Mouse (Mus musculus) limb, embryonic 15.5 days (tissue): ENCODE measurements around the gene Phykpl. TPM values are rescaled to one million over a fixed set of nuclear protein-coding genes. Genes with fewer than 3 reads are reported as not detected.
A peak's percentile ranks its signal among the peaks of the same experiment; 100 is the strongest.
"Not testable (repeated sequence)": the region's sequence is repeated elsewhere in the genome, so short reads cannot be mapped to it uniquely, and the experiment has no call there.

Experiments used
- ATAC-seq: fragments of 200-750 bp; cut with Nextera tagmentation; 2 replicates; pipeline ENCODE4 v1.8.0; 2017; ENCODE audit warnings: low read depth, moderate TSS enrichment; ENCODE audit not compliant: insufficient number of reproducible peaks, low FRiP score, low TSS enrichment
- H3K27ac ChIP-seq: fragments of 300-500 bp; sonication (generic); 2 replicates; pipeline ENCODE4 v1.5.1; 2015; ENCODE audit warnings: moderate library complexity, mild to moderate bottlenecking, inconsistent platforms
- H3K27me3 ChIP-seq: fragments of 300-500 bp; sonication (generic); 2 replicates; pipeline ENCODE4 v1.6.1; 2015; ENCODE audit warnings: inconsistent platforms
- H3K36me3 ChIP-seq: fragments of 300-500 bp; sonication (generic); 2 replicates; pipeline ENCODE4 v1.6.1; 2015; ENCODE audit warnings: inconsistent platforms
- H3K4me1 ChIP-seq: fragments of 300-500 bp; sonication (generic); 2 replicates; pipeline ENCODE4 v1.6.1; 2015; ENCODE audit warnings: inconsistent platforms
- H3K4me2 ChIP-seq: fragments of 300-500 bp; sonication (generic); 2 replicates; pipeline ENCODE4 v1.6.1; 2015; ENCODE audit warnings: mild to moderate bottlenecking, inconsistent platforms
- H3K4me3 ChIP-seq: fragments of 300-500 bp; sonication (generic); 2 replicates; pipeline ENCODE4 v1.5.1; 2015; ENCODE audit warnings: mild to moderate bottlenecking, inconsistent platforms
- H3K9ac ChIP-seq: fragments of 300-500 bp; sonication (generic); 2 replicates; pipeline ENCODE4 v1.6.1; 2015; ENCODE audit warnings: inconsistent platforms
- H3K9me3 ChIP-seq: fragments of 300-500 bp; sonication (generic); 2 replicates; pipeline ENCODE4 v1.6.1; 2016; ENCODE audit warnings: inconsistent platforms
- WGBS: fragments of 180-500 bp; shearing (Covaris S2); methylation state at CpG from one replicate; pipeline ENCODE4 v1.1.7; 2015; 5-methylcytosine and 5-hydroxymethylcytosine counted together
- polyA plus RNA-seq: library from polyadenylated mRNA; unstranded; fragments of >200 nt; fragmentation: Nextera tagmentation; extraction: Ambion mirVana; gene quantifications from 2 replicates; pipeline ENCODE4 v1.2.1, GENCODE M21; 2015

Gene Phykpl
- polyA plus RNA-seq, 1 experiment from 2014 or later: 17.2 TPM

DNA sequence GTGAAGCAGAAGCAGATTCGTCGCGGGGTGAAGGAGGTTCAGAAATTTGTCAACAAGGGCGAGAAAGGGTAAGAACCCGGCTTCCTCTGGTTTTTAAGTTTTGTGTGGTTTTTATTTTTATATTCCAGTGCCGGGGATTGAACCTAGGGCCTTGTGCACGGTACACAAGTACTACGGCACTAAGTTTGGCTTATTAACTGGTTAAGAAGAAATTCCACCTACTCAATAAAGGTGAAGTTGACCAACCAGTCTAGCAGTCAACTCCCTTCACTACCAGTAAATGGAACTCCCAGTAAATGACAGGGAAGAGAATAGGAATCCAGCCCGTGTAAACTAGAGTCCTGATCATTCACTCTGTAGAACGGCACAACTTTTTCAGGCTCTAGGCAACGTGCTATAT is 35.5 kb downstream of the Phykpl start:
- ATAC-seq: no peak
- H3K27me3 ChIP-seq: no peaks in the 10 kb centered on the region
- H3K9ac ChIP-seq: peak overlapping the region; percentile 61
- peak overlapping the region; percentile 82 for H3K4me3 ChIP-seq
- peak overlapping the region; percentile 33; the same call in 1 of the 2 replicates for H3K27ac ChIP-seq
- peaks cover 30% of the 10 kb centered on the region for H3K4me1 ChIP-seq
- 1% methylated on average over 11 of the region's 11 CpGs for WGBS
- peaks cover 32% of the 10 kb centered on the region for H3K36me3 ChIP-seq
- no peaks in the 10 kb centered on the region for H3K9me3 ChIP-seq
- peak overlapping the region; percentile 81 for H3K4me2 ChIP-seq

DNA sequence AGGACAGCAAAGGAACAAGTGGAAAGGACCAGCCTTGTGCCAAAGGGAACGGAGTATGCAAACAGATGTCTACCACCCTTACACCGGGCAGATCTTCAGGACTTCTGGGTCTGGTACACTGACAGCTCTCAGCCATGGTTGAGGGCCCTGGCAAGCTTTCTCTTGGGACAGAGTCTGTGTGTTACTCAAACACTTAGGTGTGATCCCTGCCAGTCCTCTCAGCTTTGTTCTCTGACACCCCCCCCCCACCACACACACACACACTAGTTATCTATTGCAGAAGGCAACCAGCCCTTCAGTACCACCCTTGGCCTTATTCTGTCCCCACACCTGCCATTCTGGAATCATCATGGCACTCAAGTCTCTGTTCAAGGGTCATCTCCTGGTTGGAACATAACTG is 37.2 kb downstream of the Phykpl start:
- no peak for ATAC-seq
- H3K4me3 ChIP-seq: no peak overlapping the region
- 92% methylated on average over 2 of the region's 2 CpGs for WGBS
- no peak overlapping the region for H3K27ac ChIP-seq
- no peak overlapping the region for H3K4me2 ChIP-seq
- peaks cover 23% of the 10 kb centered on the region for H3K4me1 ChIP-seq
- H3K9ac ChIP-seq: no peak overlapping the region
- H3K9me3 ChIP-seq: no peaks in the 10 kb centered on the region
- H3K36me3 ChIP-seq: peaks cover 47% of the 10 kb centered on the region
- H3K27me3 ChIP-seq: no peaks in the 10 kb centered on the region

DNA sequence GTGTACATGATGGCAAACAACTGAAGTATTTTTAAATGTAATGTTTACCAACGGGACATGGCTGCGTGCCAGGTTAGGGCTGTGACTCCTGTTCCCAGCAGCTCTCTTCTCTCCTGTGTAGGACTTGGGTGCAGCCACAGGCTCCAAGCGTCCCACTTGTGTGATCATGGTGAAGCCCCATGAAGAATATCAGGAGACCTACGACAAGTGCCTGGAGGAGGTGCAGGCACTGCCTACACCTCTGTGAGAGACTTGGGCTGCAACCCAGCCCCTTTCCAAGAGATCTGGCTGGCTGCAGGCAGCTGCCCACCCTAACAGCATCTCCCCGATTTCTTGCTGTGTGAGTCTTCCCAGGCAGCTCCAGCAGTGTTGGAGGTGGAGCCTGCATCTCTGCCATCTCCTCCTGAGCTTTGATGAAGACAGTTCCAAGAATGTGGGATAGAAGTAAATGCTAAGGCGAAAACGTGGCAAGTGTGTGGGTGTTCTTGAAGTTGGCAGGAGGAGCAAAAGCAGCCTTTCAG is 38.5 kb downstream of the Phykpl start:
- Histone ChIP-seq H3K27ac (no peak overlapping the region), H3K4me2 (no peak overlapping the region)
- ATAC-seq: no peak

DNA sequence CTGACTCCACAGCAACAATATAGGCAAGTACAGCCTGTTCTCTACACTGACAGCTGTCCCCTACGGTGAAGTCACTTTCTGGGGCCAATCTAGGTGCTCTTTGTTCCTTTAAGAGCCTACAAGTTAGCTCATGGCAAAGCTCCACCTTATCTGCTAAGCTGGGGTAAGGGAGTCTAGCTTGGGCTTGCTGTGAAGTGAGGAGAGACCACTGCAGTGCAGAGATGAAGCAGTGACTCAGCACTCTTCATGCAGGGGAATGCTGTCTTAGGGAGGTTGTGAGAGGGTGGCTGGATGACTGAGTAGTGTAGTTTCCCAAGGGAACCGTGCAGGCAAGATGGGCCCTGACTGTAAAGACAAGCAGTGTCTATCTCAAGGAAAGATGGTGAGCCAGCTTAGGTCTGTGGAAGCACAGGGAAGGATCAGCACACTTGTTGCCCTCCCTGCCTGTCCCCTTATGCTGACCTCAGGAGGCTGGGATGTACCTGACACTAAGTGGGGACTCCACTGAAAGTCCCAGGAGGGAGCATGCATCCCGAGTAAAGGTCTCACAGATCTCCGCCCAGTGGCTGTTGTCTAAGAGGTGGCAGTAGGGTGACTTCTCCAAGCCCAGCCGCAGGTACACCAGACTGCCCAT is 40.7 kb downstream of the Phykpl start:
- peaks cover 12% of the 10 kb centered on the region for H3K4me1 ChIP-seq
- H3K4me2 ChIP-seq: no peak overlapping the region
- no peak overlapping the region for H3K9ac ChIP-seq
- H3K4me3 ChIP-seq: no peak overlapping the region
- H3K36me3 ChIP-seq: peaks cover 73% of the 10 kb centered on the region
- ATAC-seq: no peak
- no peaks in the 10 kb centered on the region for H3K27me3 ChIP-seq
- no peak overlapping the region for H3K27ac ChIP-seq
- H3K9me3 ChIP-seq: no peaks in the 10 kb centered on the region
- WGBS: 83% methylated on average over 5 of the region's 5 CpGs

More for the DNA sequence above, 38.5 kb downstream of the Phykpl start:
- Histone ChIP-seq H3K36me3 (peaks cover 59% of the 10 kb centered on the region), H3K9ac (no peak overlapping the region), H3K27me3 (no peaks in the 10 kb centered on the region), H3K4me3 (no peak overlapping the region), H3K9me3 (no peaks in the 10 kb centered on the region), H3K4me1 (peaks cover 23% of the 10 kb centered on the region)
- WGBS: 86% methylated on average over 7 of the region's 7 CpGs

DNA sequence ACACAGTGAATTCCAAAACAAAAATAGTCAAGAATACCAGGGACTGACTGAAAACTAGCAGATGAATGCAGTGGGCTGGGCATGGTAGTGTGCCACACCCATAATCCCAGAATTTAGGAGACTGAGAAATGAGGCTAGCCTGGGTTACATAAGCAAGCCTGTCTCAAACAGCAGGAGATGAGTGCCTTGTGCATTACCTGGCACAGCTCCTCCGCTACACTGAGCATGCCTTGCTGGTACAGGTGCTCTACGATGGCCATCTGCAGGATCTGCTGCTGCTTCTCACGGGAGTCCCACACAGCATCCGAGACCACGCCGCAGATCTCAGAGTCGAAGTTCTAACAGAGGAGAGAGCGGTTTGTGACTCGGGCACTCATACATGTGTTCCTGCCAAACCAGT is 42.9 kb downstream of the Phykpl start:
- no peak for ATAC-seq
- Histone ChIP-seq H3K9ac (no peak overlapping the region), H3K4me2 (no peak overlapping the region), H3K27ac (no peak overlapping the region), H3K9me3 (no peaks in the 10 kb centered on the region), H3K4me3 (no peak overlapping the region), H3K36me3 (peaks cover 68% of the 10 kb centered on the region), H3K27me3 (no peaks in the 10 kb centered on the region), H3K4me1 (peaks cover 8% of the 10 kb centered on the region)
- 94% methylated on average over 9 of the region's 9 CpGs for WGBS

DNA sequence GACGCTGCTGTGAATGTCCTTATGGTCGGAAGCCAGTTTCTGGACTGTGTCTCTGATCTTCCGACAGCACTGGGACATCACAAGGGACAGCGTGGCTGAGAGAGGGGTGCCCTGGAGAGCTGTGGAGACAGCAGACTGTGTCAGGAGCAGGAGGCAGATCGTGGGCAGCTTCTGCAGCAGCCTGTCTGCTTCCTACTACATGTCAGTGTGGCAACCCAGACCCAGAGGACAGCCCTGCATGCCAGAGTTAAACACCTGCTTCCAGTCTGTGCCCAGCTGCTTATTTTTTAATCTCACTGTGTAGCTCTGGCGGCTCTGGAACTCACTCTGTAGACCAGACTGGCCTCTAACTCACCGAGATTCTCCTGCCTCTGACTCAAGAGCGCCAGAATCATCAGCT is 43.4 kb downstream of the Phykpl start:
- no peaks in the 10 kb centered on the region for H3K27me3 ChIP-seq
- ATAC-seq: no peak
- H3K27ac ChIP-seq: no peak overlapping the region
- H3K4me1 ChIP-seq: peaks cover 10% of the 10 kb centered on the region
- H3K4me3 ChIP-seq: no peak overlapping the region
- no peak overlapping the region for H3K9ac ChIP-seq
- 77% methylated on average over 8 of the region's 8 CpGs for whole genome bisulfite sequencing
- peaks cover 63% of the 10 kb centered on the region for H3K36me3 ChIP-seq
- no peak overlapping the region for H3K4me2 ChIP-seq
- no peaks in the 10 kb centered on the region for H3K9me3 ChIP-seq

DNA sequence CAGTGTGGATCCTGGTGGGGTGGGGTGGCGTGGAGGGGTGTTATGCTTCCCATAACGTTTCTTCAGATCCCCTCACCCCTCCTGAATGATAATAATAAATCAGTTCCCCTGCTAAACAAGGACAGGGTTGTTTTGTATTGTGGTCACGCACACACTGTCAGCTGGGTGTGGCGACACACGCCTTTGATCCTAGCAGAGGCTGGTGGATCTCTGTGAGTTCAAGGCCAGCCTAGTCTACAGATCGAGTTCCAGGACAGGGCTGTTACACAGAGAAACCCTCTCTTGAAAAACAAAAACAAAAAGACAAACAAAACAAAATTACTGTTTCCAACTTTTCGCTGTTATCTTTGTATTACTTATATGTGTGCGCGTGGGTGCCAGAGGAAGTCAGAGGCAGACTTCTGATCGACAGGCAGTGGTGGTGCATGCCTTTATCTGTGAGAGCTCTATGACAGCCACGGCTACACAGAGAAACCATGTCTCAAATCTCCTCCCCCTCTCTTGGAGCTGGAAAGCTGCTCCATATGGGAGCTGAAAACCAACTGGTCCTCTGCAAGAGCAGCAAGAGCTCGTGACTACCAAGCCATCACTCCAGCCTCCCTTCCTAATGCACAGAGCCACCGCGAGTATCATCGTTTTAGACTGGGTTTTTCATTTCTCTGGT is 45.2 kb downstream of the Phykpl start:
- Histone ChIP-seq H3K27ac (no peak overlapping the region), H3K27me3 (no peaks in the 10 kb centered on the region), H3K4me1 (peaks cover 14% of the 10 kb centered on the region), H3K9me3 (no peaks in the 10 kb centered on the region), H3K9ac (no peak overlapping the region), H3K4me3 (no peak overlapping the region), H3K36me3 (peaks cover 44% of the 10 kb centered on the region), H3K4me2 (no peak overlapping the region)
- ATAC-seq: no peak
- 81% methylated on average over 15 of the region's 15 CpGs for WGBS

DNA sequence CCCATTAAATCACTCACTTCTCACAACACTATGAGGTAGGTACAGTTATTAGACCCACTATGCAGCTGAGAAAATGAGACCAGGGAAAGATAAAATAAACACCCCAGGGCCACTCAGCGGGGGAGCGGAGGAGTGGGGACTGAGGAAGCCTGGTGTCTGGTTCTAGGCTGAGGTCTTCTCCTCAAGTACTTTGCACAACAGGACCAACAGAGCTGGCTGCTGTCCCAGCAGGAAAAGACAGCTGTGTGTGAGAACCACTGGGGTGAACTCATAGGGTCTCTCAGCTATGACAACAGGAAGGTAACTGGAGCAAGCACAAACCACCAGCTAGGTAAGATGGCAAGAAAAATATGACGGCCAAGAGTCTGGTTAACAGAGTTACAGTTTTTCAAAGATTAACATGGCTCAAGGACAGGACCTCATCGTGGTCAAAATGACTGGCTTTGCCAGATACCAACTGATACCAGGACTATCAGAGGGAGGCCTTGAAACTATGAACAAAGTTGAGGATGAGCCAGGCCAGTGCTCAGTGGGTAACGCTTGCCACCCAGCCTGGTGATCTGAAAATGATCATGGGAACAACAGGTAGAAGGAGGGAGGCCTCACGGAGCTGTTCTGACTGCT is 47.7 kb downstream of the Phykpl start:
- peaks cover 28% of the 10 kb centered on the region for H3K4me1 ChIP-seq
- no peak overlapping the region for H3K27ac ChIP-seq
- peaks cover 22% of the 10 kb centered on the region for H3K36me3 ChIP-seq
- H3K27me3 ChIP-seq: no peaks in the 10 kb centered on the region
- H3K4me3 ChIP-seq: no peak overlapping the region
- no peaks in the 10 kb centered on the region for H3K9me3 ChIP-seq
- no peak for ATAC-seq
- WGBS: 81% methylated on average over 6 of the region's 6 CpGs
- H3K4me2 ChIP-seq: no peak overlapping the region
- no peak overlapping the region for H3K9ac ChIP-seq

DNA sequence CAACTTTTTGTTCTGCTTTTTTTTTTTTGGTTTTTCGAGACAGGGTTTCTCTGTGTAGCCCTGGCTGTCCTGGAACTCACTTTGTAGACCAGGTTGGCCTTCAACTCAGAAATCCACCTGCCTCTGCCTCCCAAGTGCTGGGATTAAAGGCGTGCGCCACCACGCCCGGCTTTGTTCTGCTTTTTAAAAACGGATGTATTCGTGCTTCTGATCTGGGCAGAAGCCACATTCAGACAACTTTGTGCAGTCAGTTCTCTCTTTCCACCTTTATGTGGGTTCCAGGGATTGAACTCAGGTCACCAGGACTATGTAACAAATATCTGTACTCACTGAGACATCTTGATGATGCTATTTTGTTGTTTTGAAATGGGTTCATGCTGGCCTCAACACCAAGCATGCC is 48.6 kb downstream of the Phykpl start:
- WGBS: 91% methylated on average over 7 of the region's 7 CpGs
- not testable (repeated sequence) for H3K4me2 ChIP-seq, H3K27ac ChIP-seq, ATAC-seq, H3K9me3 ChIP-seq, H3K9ac ChIP-seq, H3K27me3 ChIP-seq, H3K4me3 ChIP-seq
- peaks cover 12% of the 10 kb centered on the region for H3K36me3 ChIP-seq
- peaks cover 38% of the 10 kb centered on the region for H3K4me1 ChIP-seq

DNA sequence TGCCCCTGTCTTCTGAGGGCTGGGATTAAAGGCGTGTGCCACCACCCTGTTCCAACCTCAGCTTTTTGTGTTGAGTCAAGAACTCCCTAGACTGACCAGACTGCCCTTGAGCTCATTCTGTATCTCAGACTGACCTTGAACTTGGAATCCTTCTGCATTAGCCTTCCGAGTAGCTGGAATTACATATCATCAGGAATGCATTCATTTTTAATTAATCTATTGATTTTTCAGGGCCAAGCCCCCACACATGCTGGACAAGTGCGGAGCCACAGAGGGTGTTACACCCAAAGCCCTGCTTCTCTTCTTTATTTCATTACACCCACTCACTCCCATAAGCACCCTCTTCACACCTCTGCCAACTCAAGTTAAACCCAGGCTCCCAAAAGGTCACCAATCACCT is 49.2 kb downstream of the Phykpl start:
- Histone ChIP-seq H3K4me1 (peaks cover 39% of the 10 kb centered on the region), H3K36me3 (peaks cover 9% of the 10 kb centered on the region), H3K9ac (no peak overlapping the region), H3K27ac (no peak overlapping the region), H3K27me3 (no peaks in the 10 kb centered on the region), H3K4me3 (no peak overlapping the region), H3K9me3 (no peaks in the 10 kb centered on the region), H3K4me2 (no peak overlapping the region)
- no peak for ATAC-seq
- WGBS: 93% methylated on average over 3 of the region's 3 CpGs

DNA sequence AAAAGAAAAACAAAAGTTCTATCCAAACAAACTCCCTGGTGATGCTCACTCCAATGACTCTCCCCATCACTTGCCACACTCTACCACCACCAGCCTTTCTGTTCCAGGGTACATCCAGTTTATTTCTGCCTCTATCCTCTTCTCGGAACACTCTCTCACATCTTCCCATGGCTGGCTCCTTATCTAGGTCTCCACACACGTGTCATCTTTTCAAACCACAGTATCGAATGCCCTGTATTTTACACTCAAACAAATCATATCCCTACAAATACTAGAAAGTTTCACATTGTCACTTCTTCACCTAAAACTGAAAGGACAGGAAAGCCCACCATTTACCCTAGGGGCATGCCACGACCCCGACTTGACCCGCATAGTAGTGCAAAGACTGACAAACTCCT is 50.6 kb downstream of the Phykpl start:
- no peak for ATAC-seq

More for the DNA sequence above, 50.6 kb downstream of the Phykpl start:
- Histone ChIP-seq H3K4me1 (peaks cover 39% of the 10 kb centered on the region), H3K27ac (peak overlapping the region; percentile 88), H3K27me3 (no peaks in the 10 kb centered on the region), H3K36me3 (no peaks in the 10 kb centered on the region), H3K9ac (peak overlapping the region; percentile 66), H3K4me2 (peak overlapping the region; percentile 80), H3K9me3 (no peaks in the 10 kb centered on the region), H3K4me3 (peak overlapping the region; percentile 60)
- WGBS: 20% methylated on average over 6 of the region's 6 CpGs
